Mouse (Mus musculus) lung, embryonic 14.5 days (tissue): ENCODE results near the gene Glod4. TPM values are rescaled to one million over a fixed set of nuclear protein-coding genes. Genes with fewer than 3 reads are reported as not detected.

Experiments
- ATAC-seq: fragments of 200-750 bp; cut with Nextera tagmentation; 2 replicates; pipeline ENCODE4 v1.8.0; 2017; ENCODE audit warnings: mild to moderate bottlenecking, moderate TSS enrichment, moderate library complexity; ENCODE audit not compliant: insufficient read depth
- DNase-seq: peaks from one replicate; pipeline ENCODE4 v3.0.0-alpha.2; 2015
- H3K27ac ChIP-seq: fragments of 300-500 bp; sonication (generic); 2 replicates; pipeline ENCODE4 v1.5.1; 2014; ENCODE audit warnings: low read depth, mild to moderate bottlenecking, moderate library complexity
- H3K27me3 ChIP-seq: fragments of 300-500 bp; sonication (generic); 2 replicates; pipeline ENCODE4 v1.6.1; 2014; ENCODE audit warnings: low read length, control low read depth; ENCODE audit not compliant: insufficient read depth
- H3K36me3 ChIP-seq: fragments of 300-500 bp; sonication (generic); 2 replicates; pipeline ENCODE4 v1.6.1; 2014; ENCODE audit warnings: control low read depth; ENCODE audit not compliant: insufficient read depth
- H3K4me1 ChIP-seq: fragments of 300-500 bp; sonication (generic); 2 replicates; pipeline ENCODE4 v1.6.1; 2014; ENCODE audit warnings: antibody characterized with exemption, control low read depth; ENCODE audit not compliant: insufficient read depth
- H3K4me2 ChIP-seq: fragments of 300-500 bp; sonication (generic); 2 replicates; pipeline ENCODE4 v1.6.1; 2014; ENCODE audit warnings: mild to moderate bottlenecking
- H3K4me3 ChIP-seq: fragments of 300-500 bp; sonication (generic); 2 replicates; pipeline ENCODE4 v1.5.1; 2014; ENCODE audit warnings: low read depth, low read length
- H3K9ac ChIP-seq: fragments of 300-500 bp; sonication (generic); 2 replicates; pipeline ENCODE4 v1.6.1; 2014
- H3K9me3 ChIP-seq: fragments of 300-500 bp; sonication (generic); 2 replicates; pipeline ENCODE4 v1.6.1; 2016; ENCODE audit warnings: low read depth, low read length, control low read depth
- CTCF ChIP-seq: IDR thresholded peaks from 2 replicates; pipeline ENCODE4 v1.5.1; 2016; ENCODE audit warnings: antibody characterized with exemption, low read depth
- WGBS: fragments of 180-500 bp; shearing (Covaris S2); extraction: QIAGEN DNeasy Blood & Tissue Kit; methylation state at CpG from one replicate; pipeline ENCODE4 v1.1.7; 2014; 5-methylcytosine and 5-hydroxymethylcytosine counted together
- polyA plus RNA-seq: library from polyadenylated mRNA; unstranded; fragments of >200 nt; fragmentation: Nextera tagmentation; extraction: Ambion mirVana; gene quantifications from 2 replicates; pipeline ENCODE4 v1.2.1, GENCODE M21; 2014

Glod4 gene
- polyA plus RNA-seq, 1 experiment from 2014 or later, result 131 TPM

- Histone ChIP-seq H3K9ac (no peak overlapping the region), H3K36me3 (peaks cover 38% of the 10 kb centered on the region), H3K27me3 (no peaks in the 10 kb centered on the region), H3K4me3 (no peak overlapping the region), H3K4me1 (no peaks in the 10 kb centered on the region), H3K4me2 (no peak overlapping the region), H3K9me3 (no peaks in the 10 kb centered on the region), H3K27ac (no peak overlapping the region)
- ATAC-seq, result no peak
- DNase-seq, result no peak
- no peak for TF ChIP-seq CTCF
Observed at GRCm38 (mm10) chr11:76246439-76246838, 2.9 kb upstream of the Glod4 start.

- peak overlapping the region; percentile 37; the same call in 1 of the 2 replicates for H3K27ac ChIP-seq
- DNase-seq (no peak), ATAC-seq (peak; percentile 66; the same call in 1 of the 2 replicates)
- no peaks in the 10 kb centered on the region for H3K27me3 ChIP-seq
- peak overlapping the region; percentile 93 for H3K4me3 ChIP-seq
- H3K9ac ChIP-seq, result peak overlapping the region; percentile 85
- H3K36me3 ChIP-seq, result peaks cover 29% of the 10 kb centered on the region
- no peak for TF ChIP-seq CTCF
- no peaks in the 10 kb centered on the region for H3K9me3 ChIP-seq
- H3K4me2 ChIP-seq, result peak overlapping the region; percentile 85
- H3K4me1 ChIP-seq, result no peaks in the 10 kb centered on the region
- WGBS, result 2% methylated on average over 34 of the region's 34 CpGs
Observed at GRCm38 (mm10) chr11:76243811-76244546, 454 bp upstream of the Glod4 start.

- WGBS, result 89% methylated on average over 2 of the region's 2 CpGs
- H3K27ac ChIP-seq, result no peak overlapping the region
Observed at GRCm38 (mm10) chr11:76239750-76240149, 3.8 kb downstream of the Glod4 start.

GRCm38 (mm10) chr11:76236136-76236535 lies 7.4 kb downstream of the Glod4 start:
- H3K4me3 ChIP-seq, result no peak overlapping the region
- H3K9me3 ChIP-seq, result no peaks in the 10 kb centered on the region
- WGBS, result 92% methylated on average over 3 of the region's 3 CpGs
- no peak for DNase-seq
- ATAC-seq, result no peak
- H3K4me2 ChIP-seq, result no peak overlapping the region
- no peak for TF ChIP-seq CTCF
- no peaks in the 10 kb centered on the region for H3K27me3 ChIP-seq
- H3K4me1 ChIP-seq, result no peaks in the 10 kb centered on the region
- peaks cover 77% of the 10 kb centered on the region for H3K36me3 ChIP-seq
- no peak overlapping the region for H3K9ac ChIP-seq
- H3K27ac ChIP-seq, result no peak overlapping the region

More at GRCm38 (mm10) chr11:76239750-76240149, 3.8 kb downstream of the Glod4 start:
- ATAC-seq (no peak), DNase-seq (no peak)
- Histone ChIP-seq H3K27me3 (no peaks in the 10 kb centered on the region), H3K36me3 (peaks cover 44% of the 10 kb centered on the region), H3K4me2 (no peak overlapping the region), H3K9me3 (no peaks in the 10 kb centered on the region), H3K4me1 (no peaks in the 10 kb centered on the region), H3K9ac (no peak overlapping the region), H3K4me3 (no peak overlapping the region)
- no peak for TF ChIP-seq CTCF

- Histone ChIP-seq H3K4me2 (no peak overlapping the region), H3K4me3 (no peak overlapping the region), H3K9me3 (no peaks in the 10 kb centered on the region), H3K9ac (no peak overlapping the region), H3K4me1 (no peaks in the 10 kb centered on the region), H3K27ac (no peak overlapping the region), H3K27me3 (no peaks in the 10 kb centered on the region), H3K36me3 (peaks cover 41% of the 10 kb centered on the region)
- no peak for TF ChIP-seq CTCF
- no peak for DNase-seq
- no peak for ATAC-seq
Observed at GRCm38 (mm10) chr11:76225051-76225450, 18.5 kb downstream of the Glod4 start.

GRCm38 (mm10) chr11:76224631-76225030 lies 18.9 kb downstream of the Glod4 start:
- Histone ChIP-seq H3K4me3 (no peak overlapping the region), H3K36me3 (peaks cover 41% of the 10 kb centered on the region), H3K27ac (no peak overlapping the region), H3K27me3 (no peaks in the 10 kb centered on the region), H3K9ac (no peak overlapping the region), H3K9me3 (no peaks in the 10 kb centered on the region), H3K4me2 (no peak overlapping the region), H3K4me1 (no peaks in the 10 kb centered on the region)
- WGBS, result 91% methylated on average over 5 of the region's 5 CpGs
- ATAC-seq (no peak), DNase-seq (no peak)
- TF ChIP-seq CTCF, result no peak

GRCm38 (mm10) chr11:76217390-76217800 lies 26.1 kb downstream of the Glod4 start, which contains the start of the genes Dbil5 and Gemin4:
Dbil5 (plus strand) TSS chr11:76217608.
Gemin4 (minus strand) TSS chr11:76217664.
- peak within 1 kb of the TSS; percentile 84 for H3K4me3 ChIP-seq
- H3K9me3 ChIP-seq, result no peaks in the 10 kb centered on the region
- H3K27ac ChIP-seq, result peak within 1 kb of the TSS; percentile 97
- DNase-seq (peak; percentile 99), ATAC-seq (peak; percentile 98)
- peaks cover 42% of the 10 kb centered on the region for H3K36me3 ChIP-seq
- H3K27me3 ChIP-seq, result no peaks in the 10 kb centered on the region
- peak within 1 kb of the TSS; percentile 96 for H3K9ac ChIP-seq
- 0 out of 2 replicates have a peak, but pooled peaks cover 8% of the 10 kb centered on the region for H3K4me1 ChIP-seq
- peak; percentile 98 for TF ChIP-seq CTCF
- 0% methylated on average over 35 of the region's 35 CpGs for WGBS
- H3K4me2 ChIP-seq, result peak within 1 kb of the TSS; percentile 63
